Mouse (Mus musculus) myocyte (in vitro differentiated cells): ENCODE data around the gene Dnttip1. TPM values are rescaled to one million over a fixed set of nuclear protein-coding genes. Genes with fewer than 3 reads are reported as not detected.

Experiments used
- H3K27me3 ChIP-seq: one replicate; pipeline ENCODE4 v1.6.1; 2011; ENCODE audit not compliant: control insufficient read depth, insufficient read depth, insufficient read length
- H3K36me3 ChIP-seq: one replicate; pipeline ENCODE4 v1.6.1; 2011; ENCODE audit not compliant: control insufficient read depth, insufficient read depth
- H3K4me2 ChIP-seq: one replicate; pipeline ENCODE4 v1.6.1; 2011; ENCODE audit warnings: low read depth, control low read depth
- H3K4me3 ChIP-seq: one replicate; pipeline ENCODE4 v1.5.1; 2011; ENCODE audit warnings: mild to moderate bottlenecking, control low read depth, moderate library complexity
- H3K79me2 ChIP-seq: one replicate; pipeline ENCODE4 v1.6.1; 2011; ENCODE audit not compliant: control insufficient read depth, insufficient read depth
- H3ac ChIP-seq: one replicate; pipeline ENCODE4 v1.6.1; 2011; ENCODE audit not compliant: control insufficient read depth, insufficient read length
- CEBPB ChIP-seq: IDR thresholded peaks from 2 replicates; pipeline ENCODE4 v1.6.1; 2011; ENCODE audit warnings: mild to moderate bottlenecking, moderate library complexity; ENCODE audit not compliant: poor library complexity, insufficient read depth, severe bottlenecking
- E2F4 ChIP-seq: IDR thresholded peaks from one replicate; pipeline ENCODE4 v1.6.1; 2011; ENCODE audit warnings: mild to moderate bottlenecking, control low read depth, moderate library complexity; ENCODE audit not compliant: insufficient read depth
- MAX ChIP-seq: IDR thresholded peaks from one replicate; pipeline ENCODE4 v1.6.1; 2011; ENCODE audit warnings: low read depth, mild to moderate bottlenecking, control low read depth
- MYOD1 ChIP-seq, 3 experiments: IDR thresholded peaks; one replicate each; pipeline ENCODE4 v1.6.1; 2011; ENCODE audit warnings: control low read depth in 2 of 3, low read depth in 2 of 3, mild to moderate bottlenecking in 2 of 3, moderate library complexity in 1 of 3; ENCODE audit not compliant: insufficient read length in 2 of 3, control insufficient read depth in 1 of 3
- MYOG ChIP-seq, 3 experiments: IDR thresholded peaks; one replicate each; pipeline ENCODE4 v1.6.1; 2011; ENCODE audit warnings: control low read depth in 2 of 3, low read depth in 2 of 3, mild to moderate bottlenecking in 2 of 3; ENCODE audit not compliant: insufficient read length in 2 of 3, control insufficient read depth in 1 of 3, insufficient read depth in 1 of 3
- POLR2A ChIP-seq: IDR thresholded peaks from one replicate; pipeline ENCODE4 v1.6.1; 2011; ENCODE audit warnings: low read depth, mild to moderate bottlenecking, control low read depth, moderate library complexity; ENCODE audit not compliant: insufficient read length
- POLR2AphosphoS2 ChIP-seq: IDR thresholded peaks from one replicate; pipeline ENCODE4 v1.6.1; 2011; ENCODE audit warnings: low read depth, control low read depth; ENCODE audit not compliant: insufficient read length
- REST ChIP-seq: IDR thresholded peaks from one replicate; pipeline ENCODE4 v1.6.1; 2011; ENCODE audit warnings: mild to moderate bottlenecking, control low read depth, moderate library complexity; ENCODE audit not compliant: insufficient read depth, insufficient read length
- SRF ChIP-seq: IDR thresholded peaks from one replicate; pipeline ENCODE4 v1.6.1; 2011; ENCODE audit warnings: low read depth; ENCODE audit not compliant: control insufficient read depth, insufficient read length
- TCF12 ChIP-seq: IDR thresholded peaks from one replicate; pipeline ENCODE4 v1.6.1; 2011; ENCODE audit warnings: mild to moderate bottlenecking, control low read depth; ENCODE audit not compliant: poor library complexity, insufficient read depth, severe bottlenecking
- TCF3 ChIP-seq: IDR thresholded peaks from one replicate; pipeline ENCODE4 v1.6.1; 2011; ENCODE audit warnings: low read depth, control low read depth; ENCODE audit not compliant: insufficient read length
- USF1 ChIP-seq: IDR thresholded peaks from one replicate; pipeline ENCODE4 v1.6.1; 2011; ENCODE audit warnings: low read depth, mild to moderate bottlenecking, control low read depth, moderate library complexity
- polyA plus RNA-seq: library from polyadenylated mRNA; unstranded; fragments of >200 nt; fragmentation: generic; extraction: Trizol; gene quantifications from one replicate; pipeline ENCODE4 v1.2.1, GENCODE M21; 2012; ENCODE audit warnings: missing spikeins

The Dnttip1 gene
- polyA plus RNA-seq, 1 experiment: 63.0 TPM

- no peaks in the 10 kb centered on the region for H3K27me3 ChIP-seq
- H3ac ChIP-seq: no peak overlapping the region
- TF ChIP-seq MYOD1 (IDR thresholded peaks at IDR 0.05; ENCODE audit: control insufficient read depth in 1 of 3, insufficient read length in 2 of 3, low read depth in 2 of 3) (no peak), POLR2A (no peak), REST (no peak), E2F4 (no peak), CEBPB (no peak)
- H3K4me2 ChIP-seq: no peak overlapping the region
- no peaks in the 10 kb centered on the region for H3K79me2 ChIP-seq
- peaks cover 73% of the 10 kb centered on the region for H3K36me3 ChIP-seq
- H3K4me3 ChIP-seq: no peak overlapping the region
These were observed 12.9 kb downstream of the Dnttip1 start for GRCm38 (mm10) chr2:164758692-164759091.

- Histone ChIP-seq H3ac (no peak overlapping the region), H3K4me3 (no peak overlapping the region), H3K4me2 (no peak overlapping the region), H3K27me3 (no peaks in the 10 kb centered on the region), H3K79me2 (no peaks in the 10 kb centered on the region), H3K36me3 (peaks cover 67% of the 10 kb centered on the region)
- TF ChIP-seq TCF3 (no peak), CEBPB (no peak), REST (no peak), MYOG (IDR thresholded peaks at IDR 0.05; ENCODE audit: control insufficient read depth in 1 of 3, insufficient read depth in 1 of 3, insufficient read length in 2 of 3, low read depth in 2 of 3) (no peak), MAX (no peak)
These were observed 14.5 kb downstream of the Dnttip1 start for GRCm38 (mm10) chr2:164760059-164760833.

GRCm38 (mm10) chr2:164761502-164761901 lies 15.7 kb downstream of the Dnttip1 start:
- Histone ChIP-seq H3K36me3 (peaks cover 60% of the 10 kb centered on the region), H3K27me3 (no peaks in the 10 kb centered on the region), H3K4me3 (no peak overlapping the region), H3K4me2 (no peak overlapping the region), H3K79me2 (no peaks in the 10 kb centered on the region), H3ac (no peak overlapping the region)
- TF ChIP-seq MAX: no peak
- no peak for TF ChIP-seq SRF
- TF ChIP-seq REST: no peak
- no peak for TF ChIP-seq TCF3
- no peak for TF ChIP-seq TCF12
- TF ChIP-seq POLR2A: no peak
- TF ChIP-seq MYOG (IDR thresholded peaks at IDR 0.05; ENCODE audit: control insufficient read depth in 1 of 3, insufficient read depth in 1 of 3, insufficient read length in 2 of 3, low read depth in 2 of 3): no peak
- no peak for TF ChIP-seq E2F4
- no peak for TF ChIP-seq CEBPB
- no peak for TF ChIP-seq MYOD1 (IDR thresholded peaks at IDR 0.05; ENCODE audit: control insufficient read depth in 1 of 3, insufficient read length in 2 of 3, low read depth in 2 of 3)
- no peak for TF ChIP-seq USF1
- no peak for TF ChIP-seq POLR2AphosphoS2

GRCm38 (mm10) chr2:164761971-164762370 lies 16.2 kb downstream of the Dnttip1 start:
- no peaks in the 10 kb centered on the region for H3K79me2 ChIP-seq
- H3K4me2 ChIP-seq: no peak overlapping the region
- peaks cover 55% of the 10 kb centered on the region for H3K36me3 ChIP-seq
- TF ChIP-seq E2F4 (no peak), POLR2AphosphoS2 (no peak), SRF (no peak), MYOG (IDR thresholded peaks at IDR 0.05; ENCODE audit: control insufficient read depth in 1 of 3, insufficient read depth in 1 of 3, insufficient read length in 2 of 3, low read depth in 2 of 3) (no peak), MYOD1 (IDR thresholded peaks at IDR 0.05; ENCODE audit: control insufficient read depth in 1 of 3, insufficient read length in 2 of 3, low read depth in 2 of 3) (no peak), CEBPB (no peak), USF1 (no peak), MAX (no peak), POLR2A (no peak)
- no peaks in the 10 kb centered on the region for H3K27me3 ChIP-seq
- no peak overlapping the region for H3K4me3 ChIP-seq
- H3ac ChIP-seq: no peak overlapping the region

GRCm38 (mm10) chr2:164762593-164762992 lies 16.8 kb downstream of the Dnttip1 start:
- H3K36me3 ChIP-seq: peaks cover 50% of the 10 kb centered on the region
- TF ChIP-seq USF1 (no peak), E2F4 (no peak), SRF (no peak), REST (no peak), CEBPB (no peak), POLR2AphosphoS2 (no peak), MYOG (IDR thresholded peaks at IDR 0.05; ENCODE audit: control insufficient read depth in 1 of 3, insufficient read depth in 1 of 3, insufficient read length in 2 of 3, low read depth in 2 of 3) (no peak)
- H3K4me2 ChIP-seq: no peak overlapping the region
- no peaks in the 10 kb centered on the region for H3K79me2 ChIP-seq
- no peak overlapping the region for H3K4me3 ChIP-seq
- H3K27me3 ChIP-seq: no peaks in the 10 kb centered on the region
- H3ac ChIP-seq: no peak overlapping the region
